Mouse (Mus musculus) lung, embryonic 16.5 days (tissue): ENCODE measurements around the gene Tspan3. TPM values are rescaled to one million over a fixed set of nuclear protein-coding genes. Genes with fewer than 3 reads are reported as not detected.

Source experiments
- ATAC-seq: fragments of 200-750 bp; cut with Nextera tagmentation; 2 replicates; pipeline ENCODE4 v1.8.0; 2017; ENCODE audit warnings: low read depth, mild to moderate bottlenecking, moderate library complexity
- H3K27ac ChIP-seq: fragments of 300-500 bp; sonication (generic); 2 replicates; pipeline ENCODE4 v1.5.1; 2014; ENCODE audit warnings: mild to moderate bottlenecking, control low read depth, low read length
- H3K27me3 ChIP-seq: fragments of 300-500 bp; sonication (generic); 2 replicates; pipeline ENCODE4 v1.6.1; 2014; ENCODE audit warnings: low read depth, low read length, mixed read lengths; ENCODE audit not compliant: control insufficient read depth, insufficient read depth
- H3K36me3 ChIP-seq: fragments of 300-500 bp; sonication (generic); 2 replicates; pipeline ENCODE4 v1.6.1; 2014; ENCODE audit warnings: low read length; ENCODE audit not compliant: control insufficient read depth, insufficient read depth
- H3K4me1 ChIP-seq: fragments of 300-500 bp; sonication (generic); replicated peaks from 2 replicates; pipeline ENCODE4 v1.6.1; 2014; ENCODE audit warnings: low read length, mixed read lengths; ENCODE audit not compliant: control insufficient read depth, insufficient read depth
- H3K4me2 ChIP-seq: fragments of 300-500 bp; sonication (generic); 2 replicates; pipeline ENCODE4 v1.6.1; 2014; ENCODE audit warnings: low read depth, low read length, control low read depth
- H3K4me3 ChIP-seq: fragments of 300-500 bp; sonication (generic); 2 replicates; pipeline ENCODE4 v1.5.1; 2014; ENCODE audit warnings: mild to moderate bottlenecking, low read length, control low read depth
- H3K9ac ChIP-seq: fragments of 300-500 bp; sonication (generic); 2 replicates; pipeline ENCODE4 v1.6.1; 2014; ENCODE audit warnings: low read length, control low read depth
- H3K9me3 ChIP-seq: fragments of 300-500 bp; sonication (generic); 2 replicates; pipeline ENCODE4 v1.6.1; 2016; ENCODE audit warnings: low read length; ENCODE audit not compliant: control insufficient read depth
- WGBS: fragments of 180-500 bp; shearing (Covaris S2); extraction: QIAGEN DNeasy Blood & Tissue Kit; methylation state at CpG from one replicate; pipeline ENCODE4 v1.1.7; 2014; 5-methylcytosine and 5-hydroxymethylcytosine counted together
- polyA plus RNA-seq: library from polyadenylated mRNA; unstranded; fragments of >200 nt; fragmentation: Nextera tagmentation; extraction: Ambion mirVana; gene quantifications from 2 replicates; pipeline ENCODE4 v1.2.1, GENCODE M21; 2015

Gene Tspan3
- polyA plus RNA-seq, 1 experiment from 2014 or later: 422 TPM

- Histone ChIP-seq H3K4me3 (no peak overlapping the region), H3K4me1 (no peaks in the 10 kb centered on the region), H3K9ac (no peak overlapping the region), H3K36me3 (peaks cover 24% of the 10 kb centered on the region), H3K9me3 (no peaks in the 10 kb centered on the region), H3K4me2 (no peak overlapping the region), H3K27me3 (no peaks in the 10 kb centered on the region), H3K27ac (no peak overlapping the region)
- no peak for ATAC-seq
- 85% methylated on average over 9 of the region's 9 CpGs for WGBS
These were observed 23.5 kb downstream of the Tspan3 start for GRCm38 (mm10) chr9:56141776-56142175.

- H3K9ac ChIP-seq: no peak overlapping the region
- H3K36me3 ChIP-seq: peaks cover 22% of the 10 kb centered on the region
- no peak overlapping the region for H3K4me2 ChIP-seq
- no peaks in the 10 kb centered on the region for H3K27me3 ChIP-seq
- H3K9me3 ChIP-seq: no peaks in the 10 kb centered on the region
- no peak overlapping the region for H3K27ac ChIP-seq
- ATAC-seq: no peak
- WGBS: 84% methylated on average over 4 of the region's 4 CpGs
- no peaks in the 10 kb centered on the region for H3K4me1 ChIP-seq
- no peak overlapping the region for H3K4me3 ChIP-seq
These were observed 29.6 kb downstream of the Tspan3 start for GRCm38 (mm10) chr9:56135590-56136197.

- H3K27ac ChIP-seq: no peak overlapping the region
- no peaks in the 10 kb centered on the region for H3K4me1 ChIP-seq
These were observed 30.7 kb downstream of the Tspan3 start for GRCm38 (mm10) chr9:56134614-56135013.

GRCm38 (mm10) chr9:56133970-56134369 lies 31.3 kb downstream of the Tspan3 start:
- Histone ChIP-seq H3K4me3 (no peak overlapping the region), H3K9ac (no peak overlapping the region), H3K27me3 (no peaks in the 10 kb centered on the region), H3K4me2 (no peak overlapping the region), H3K9me3 (no peaks in the 10 kb centered on the region), H3K4me1 (no peaks in the 10 kb centered on the region), H3K27ac (no peak overlapping the region), H3K36me3 (peaks cover 24% of the 10 kb centered on the region)
- WGBS: 82% methylated on average over 5 of the region's 5 CpGs
- ATAC-seq: no peak

More at GRCm38 (mm10) chr9:56134614-56135013, 30.7 kb downstream of the Tspan3 start:
- WGBS: 56% methylated on average over 4 of the region's 4 CpGs
- Histone ChIP-seq H3K36me3 (peaks cover 22% of the 10 kb centered on the region), H3K4me3 (no peak overlapping the region), H3K27me3 (no peaks in the 10 kb centered on the region), H3K9me3 (no peaks in the 10 kb centered on the region), H3K9ac (no peak overlapping the region), H3K4me2 (no peak overlapping the region)
- no peak for ATAC-seq

- ATAC-seq: 0 out of 2 replicates have a peak, but pooled peaks have one; percentile 29
- Histone ChIP-seq H3K9ac (no peak overlapping the region), H3K27me3 (no peaks in the 10 kb centered on the region), H3K4me3 (no peak overlapping the region), H3K9me3 (no peaks in the 10 kb centered on the region), H3K27ac (no peak overlapping the region), H3K36me3 (peaks cover 27% of the 10 kb centered on the region), H3K4me2 (no peak overlapping the region), H3K4me1 (no peaks in the 10 kb centered on the region)
- 40% methylated on average over 10 of the region's 10 CpGs for WGBS
These were observed 33.3 kb downstream of the Tspan3 start for GRCm38 (mm10) chr9:56131813-56132525.

GRCm38 (mm10) chr9:56130536-56130935 lies 34.7 kb downstream of the Tspan3 start:
- 45% methylated on average over 4 of the region's 4 CpGs for whole genome bisulfite sequencing
- no peak overlapping the region for H3K27ac ChIP-seq
- H3K9ac ChIP-seq: no peak overlapping the region
- no peak for ATAC-seq
- H3K4me3 ChIP-seq: no peak overlapping the region
- peaks cover 19% of the 10 kb centered on the region for H3K36me3 ChIP-seq
- H3K4me2 ChIP-seq: no peak overlapping the region
- no peaks in the 10 kb centered on the region for H3K27me3 ChIP-seq
- H3K4me1 ChIP-seq: no peaks in the 10 kb centered on the region
- H3K9me3 ChIP-seq: no peaks in the 10 kb centered on the region

- ATAC-seq: no peak
- Histone ChIP-seq H3K36me3 (peaks cover 19% of the 10 kb centered on the region), H3K9ac (no peak overlapping the region), H3K27ac (no peak overlapping the region), H3K27me3 (no peaks in the 10 kb centered on the region), H3K9me3 (no peaks in the 10 kb centered on the region), H3K4me2 (no peak overlapping the region), H3K4me3 (no peak overlapping the region), H3K4me1 (no peaks in the 10 kb centered on the region)
- WGBS: 90% methylated on average over 3 of the region's 3 CpGs
These were observed 35.3 kb downstream of the Tspan3 start for GRCm38 (mm10) chr9:56129951-56130350.

GRCm38 (mm10) chr9:56128331-56128730 lies 36.9 kb downstream of the Tspan3 start:
- Histone ChIP-seq H3K4me2 (no peak overlapping the region), H3K9me3 (no peaks in the 10 kb centered on the region), H3K4me3 (no peak overlapping the region), H3K36me3 (peaks cover 12% of the 10 kb centered on the region), H3K9ac (no peak overlapping the region), H3K4me1 (no peaks in the 10 kb centered on the region), H3K27ac (no peak overlapping the region), H3K27me3 (no peaks in the 10 kb centered on the region)
- no peak for ATAC-seq
- WGBS: 71% methylated on average over 9 of the region's 9 CpGs

- no peak for ATAC-seq
- Histone ChIP-seq H3K9ac (no peak overlapping the region), H3K27me3 (no peaks in the 10 kb centered on the region), H3K4me1 (no peaks in the 10 kb centered on the region), H3K4me3 (no peak overlapping the region), H3K9me3 (no peaks in the 10 kb centered on the region), H3K27ac (no peak overlapping the region), H3K4me2 (no peak overlapping the region), H3K36me3 (peaks cover 7% of the 10 kb centered on the region; the same call in 1 of the 2 replicates)
- 79% methylated on average over 16 of the region's 16 CpGs for WGBS
These were observed 38.7 kb downstream of the Tspan3 start for GRCm38 (mm10) chr9:56126453-56127173.
